Mouse (Mus musculus) common myeloid progenitor, adult 5-6 weeks (primary cell): ENCODE measurements around the gene Rnf149. TPM values are rescaled to one million over a fixed set of nuclear protein-coding genes. Genes with fewer than 3 reads are reported as not detected.

Experiments
- ATAC-seq: replicated peaks from 2 replicates; pipeline ENCODE4 v1.8.0; 2016; ENCODE audit warnings: low read depth, mild to moderate bottlenecking, moderate TSS enrichment, inconsistent platforms; ENCODE audit not compliant: poor library complexity, severe bottlenecking
- total RNA-seq: library from RNA; stranded (forward); fragments of 200-1000, 187-1606 nt; gene quantifications from 2 replicates; pipeline ENCODE4 v1.2.3, GENCODE M21; 2017

Rnf149 gene
- total RNA-seq, 1 experiment from 2014 or later = 40.7 TPM

GRCm38 (mm10) chr1:39576431-39577243 is 568 bp downstream of the Rnf149 start:
- peak; percentile 30 for ATAC-seq

DNA sequence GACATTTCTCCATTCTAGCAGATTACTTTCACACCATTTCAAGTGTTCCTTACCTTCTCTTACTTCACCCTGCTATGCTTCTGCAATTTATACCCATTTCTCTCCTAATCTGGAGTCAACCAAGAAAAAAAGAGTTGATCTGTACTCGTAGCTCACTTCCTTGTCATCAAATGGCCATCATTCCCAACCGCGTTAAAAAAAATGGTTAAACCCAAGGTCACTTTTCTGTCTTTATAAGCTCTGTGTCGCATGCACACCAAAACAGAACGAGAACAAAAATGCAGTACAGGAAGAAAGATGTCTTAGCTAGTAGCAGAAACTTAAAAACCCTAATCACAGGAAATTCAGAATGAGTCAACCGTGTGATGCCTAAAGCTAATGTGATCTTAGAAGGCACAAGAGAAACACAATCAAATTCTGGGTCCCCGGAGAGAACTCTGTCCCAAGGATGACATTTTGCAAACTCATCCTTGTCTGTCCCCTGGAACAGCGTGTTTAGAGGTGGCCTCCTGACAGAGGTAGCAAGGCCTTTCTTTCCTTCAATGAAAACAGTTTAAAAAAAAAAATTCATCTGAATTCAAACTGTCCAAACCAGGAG is 1.3 kb downstream of the Rnf149 start:
- ATAC-seq = no peak

DNA sequence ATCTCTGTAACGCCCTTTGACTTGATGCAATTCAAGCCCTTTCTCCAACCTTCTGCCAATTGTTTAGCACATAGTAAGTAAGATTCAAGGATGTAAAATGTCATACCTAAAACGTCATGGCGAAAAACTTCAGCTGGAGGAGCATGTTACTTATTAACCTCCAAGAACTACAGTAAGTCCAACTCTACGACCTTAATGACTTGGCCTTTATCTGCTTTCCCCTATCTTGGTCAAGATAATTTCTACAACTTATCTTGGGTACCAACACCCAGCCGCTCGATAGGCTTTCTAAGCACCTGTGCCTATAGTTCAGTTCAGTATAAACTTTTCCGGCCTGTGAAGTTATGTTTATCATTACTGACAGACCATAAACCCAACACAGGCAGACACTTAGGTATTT is 3.3 kb downstream of the Rnf149 start:
- no peak for ATAC-seq

DNA sequence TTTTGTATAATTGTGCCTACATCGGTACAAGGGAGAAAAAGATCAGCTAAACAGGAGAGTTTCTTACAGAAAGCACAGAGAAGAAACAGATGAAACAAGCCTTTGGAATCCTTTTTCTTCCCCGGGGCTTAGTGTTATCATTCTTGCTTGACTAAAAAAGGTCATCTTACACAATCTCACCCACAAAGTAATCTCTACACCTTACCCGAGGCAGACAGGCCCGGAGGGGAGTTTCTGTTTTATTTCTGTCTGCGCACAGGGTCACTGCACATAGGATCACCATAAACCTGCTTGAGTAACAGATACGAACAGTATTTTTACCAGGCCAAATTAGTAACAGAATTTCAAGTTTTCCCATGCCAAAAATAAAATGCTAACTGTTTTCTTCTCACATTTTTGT is 5.6 kb downstream of the Rnf149 start:
- no peak for ATAC-seq

GRCm38 (mm10) chr1:39568079-39568478 is 9.1 kb downstream of the Rnf149 start:
- no peak for ATAC-seq

- ATAC-seq = no peak
These were observed 12.6 kb downstream of the Rnf149 start for GRCm38 (mm10) chr1:39564603-39565002.

- no peak for ATAC-seq
These were observed 14.0 kb downstream of the Rnf149 start for GRCm38 (mm10) chr1:39563161-39563560.

DNA sequence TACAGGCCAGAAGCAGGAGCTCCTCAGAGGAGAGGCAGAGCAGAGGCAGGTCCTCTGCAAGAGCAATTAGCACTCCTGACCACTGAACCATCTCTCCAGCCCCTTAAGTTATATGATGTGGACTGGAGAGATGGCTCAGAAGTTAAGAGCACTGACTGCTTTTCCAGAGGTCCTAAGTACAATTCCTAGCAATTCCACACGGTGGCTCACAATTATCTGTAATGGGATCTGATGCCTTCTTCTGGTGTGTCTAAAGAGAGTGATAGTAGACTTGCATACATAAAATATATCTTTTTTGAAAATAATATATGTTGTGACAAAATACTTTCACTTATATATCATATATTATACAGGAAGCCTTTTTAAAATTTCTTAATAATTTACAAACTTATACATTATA is 15.3 kb downstream of the Rnf149 start:
- ATAC-seq = no peak

DNA sequence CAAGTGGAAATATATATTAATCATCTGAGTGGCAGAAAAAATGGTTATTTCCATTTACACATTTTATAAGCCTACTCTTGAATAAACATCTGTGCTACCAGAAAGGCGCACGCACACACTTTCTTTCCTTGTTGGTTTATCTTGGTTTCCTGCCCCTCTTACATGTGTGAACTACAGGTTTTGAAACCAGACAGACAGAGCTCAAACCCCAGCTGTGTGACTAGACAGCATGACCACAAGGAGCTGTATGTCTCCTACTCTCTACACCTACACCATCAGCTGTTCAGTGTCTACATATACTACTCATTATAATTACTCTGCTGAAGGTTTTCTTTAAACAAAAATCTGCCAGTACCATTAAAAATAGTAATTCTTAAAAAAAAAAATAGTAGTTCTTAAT is 18.2 kb downstream of the Rnf149 start:
- no peak for ATAC-seq

DNA sequence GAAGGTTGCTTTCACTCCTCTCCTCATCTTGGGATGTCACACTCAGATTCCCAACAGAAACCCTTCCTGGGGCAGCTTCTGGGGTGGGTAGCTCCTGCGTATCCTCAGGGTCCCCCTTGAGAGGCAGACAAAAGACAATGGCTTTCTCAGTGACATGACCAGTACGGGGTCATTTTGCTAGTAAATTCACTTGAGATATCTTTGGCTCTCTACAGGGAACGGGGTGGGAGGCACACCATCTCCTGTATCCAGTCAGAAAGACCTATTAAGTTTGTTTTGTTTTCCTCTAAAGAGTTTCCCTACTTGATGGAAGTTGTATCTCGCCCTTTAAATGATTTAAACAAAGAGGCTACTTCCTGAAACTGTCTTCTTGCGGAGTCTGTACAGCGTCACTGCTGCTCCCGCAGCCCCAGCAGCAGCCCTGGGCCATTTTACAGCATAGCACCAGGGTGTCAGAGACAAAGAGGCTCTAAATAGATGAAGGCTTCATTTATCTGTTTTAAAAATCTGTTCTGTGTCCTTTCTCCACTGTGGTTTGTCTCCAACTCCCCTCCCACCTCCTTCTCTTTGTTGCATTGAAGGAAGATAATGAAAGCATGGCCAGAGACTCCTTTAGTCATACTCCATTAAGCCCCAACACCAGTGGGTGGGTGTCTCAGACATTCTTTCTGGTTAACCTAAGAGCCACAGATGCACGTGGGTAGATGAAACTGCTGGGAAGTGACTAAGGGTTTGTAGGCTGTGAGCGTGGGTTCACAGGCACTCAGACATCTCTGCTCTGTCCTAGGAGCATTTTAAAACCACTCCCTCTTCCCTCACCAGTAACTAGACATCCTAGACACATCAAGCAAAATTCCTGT is 21.4 kb downstream of the Rnf149 start:
- peak; percentile 54; the same call in 1 of the 2 replicates for ATAC-seq

GRCm38 (mm10) chr1:39549831-39550230 is 27.4 kb downstream of the Rnf149 start:
- no peak for ATAC-seq

- ATAC-seq = no peak
These were observed 30.0 kb downstream of the Rnf149 start for GRCm38 (mm10) chr1:39547238-39547637.

GRCm38 (mm10) chr1:39546160-39546866 is 30.9 kb downstream of the Rnf149 start:
- no peak for ATAC-seq

GRCm38 (mm10) chr1:39545589-39545988 is 31.6 kb downstream of the Rnf149 start:
- ATAC-seq = peak; percentile 62; the same call in 1 of the 2 replicates

- no peak for ATAC-seq
These were observed 36.6 kb downstream of the Rnf149 start for GRCm38 (mm10) chr1:39540592-39540991.

DNA sequence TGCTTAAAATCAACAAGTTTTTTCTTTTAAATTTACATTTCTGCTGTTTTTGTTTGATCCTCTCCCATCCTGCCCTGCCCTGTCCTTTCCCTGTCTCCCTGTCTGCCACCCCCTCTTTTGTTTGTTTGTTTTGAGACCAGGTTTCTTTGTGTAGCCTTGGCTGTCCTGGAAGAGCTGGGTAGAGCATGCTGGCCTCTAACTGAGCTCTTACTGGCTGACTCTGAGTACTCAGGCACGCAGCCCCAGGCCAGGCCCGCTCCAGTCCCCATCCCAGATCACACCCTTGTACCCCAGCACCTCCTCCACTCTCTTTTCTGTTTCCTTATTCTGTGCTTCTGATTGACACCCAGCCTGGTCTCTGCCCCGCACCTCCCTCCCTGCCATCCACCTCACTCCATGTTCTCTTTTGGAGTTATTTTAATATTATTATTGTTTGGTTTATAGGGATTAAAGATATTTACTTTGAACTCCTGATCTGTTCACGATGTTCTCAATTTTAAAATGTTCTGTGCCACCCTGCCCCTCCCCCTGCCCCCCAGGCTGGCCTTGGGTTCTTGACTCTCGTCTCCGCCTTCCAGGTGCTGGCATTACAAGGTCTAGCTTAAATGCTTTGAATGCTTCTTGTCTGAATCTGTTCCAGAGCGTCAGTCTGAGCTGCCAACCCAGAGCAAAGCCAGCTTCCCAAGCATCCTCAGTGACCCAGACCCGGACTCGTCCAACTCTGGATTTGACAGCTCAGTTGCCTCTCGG is 39.4 kb downstream of the Rnf149 start:
- no peak for ATAC-seq

GRCm38 (mm10) chr1:39536701-39537100 is 40.5 kb downstream of the Rnf149 start:
- ATAC-seq = no peak

DNA sequence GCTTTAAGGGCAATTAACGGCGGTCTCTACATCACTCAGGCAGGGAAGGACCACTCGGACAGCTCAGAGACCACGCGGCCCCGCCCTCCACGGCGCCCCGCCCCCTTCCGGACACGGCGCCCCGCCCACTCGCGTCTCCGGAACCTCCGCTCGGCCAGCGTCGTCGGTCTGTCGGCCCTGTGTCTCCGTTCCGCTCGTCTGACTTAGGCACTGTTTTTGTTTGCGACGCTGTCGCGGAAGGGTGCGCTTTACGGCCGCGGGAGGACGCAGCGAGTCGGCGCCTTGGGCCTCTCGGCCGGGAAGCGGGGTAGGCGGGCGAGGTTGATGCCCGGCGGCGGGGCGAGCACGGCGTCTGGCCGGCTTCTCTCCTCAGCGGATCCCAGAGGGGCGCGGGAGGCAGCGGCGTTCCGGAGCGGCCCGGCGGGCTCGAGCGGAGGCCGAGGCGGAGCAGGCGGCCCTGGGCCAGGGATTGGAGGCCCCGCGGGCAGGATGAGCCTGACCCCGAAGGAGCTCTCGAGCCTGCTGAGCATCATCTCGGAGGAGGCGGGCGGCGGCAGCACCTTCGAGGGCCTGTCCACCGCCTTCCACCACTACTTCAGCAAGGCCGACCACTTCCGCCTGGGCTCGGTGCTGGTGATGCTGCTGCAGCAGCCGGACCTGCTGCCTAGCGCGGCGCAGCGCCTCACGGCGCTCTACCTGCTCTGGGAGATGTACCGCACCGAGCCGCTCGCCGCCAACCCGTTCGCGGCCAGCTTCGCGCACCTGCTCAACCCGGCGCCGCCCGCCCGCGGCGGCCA is 41.5 kb downstream of the Rnf149 start:
- peak; percentile 95 for ATAC-seq

GRCm38 (mm10) chr1:39534831-39535230 is 42.4 kb downstream of the Rnf149 start, which contains the start of gene Cnot11:
Cnot11 (plus strand) TSS chr1:39534992.
- no peak for ATAC-seq
